Mouse (Mus musculus) megakaryocyte, embryonic 14.5 days (primary cell): ENCODE results near the gene Bag2. TPM values are rescaled to one million over a fixed set of nuclear protein-coding genes. Genes with fewer than 3 reads are reported as not detected.

Source experiments
- H3K27me3 ChIP-seq: replicated peaks from 2 replicates; pipeline ENCODE3; 2012; ENCODE audit warnings: inconsistent platforms
- H3K36me3 ChIP-seq: replicated peaks from 2 replicates; pipeline ENCODE3; 2012; ENCODE audit warnings: low read length, inconsistent platforms, mixed read lengths
- H3K4me1 ChIP-seq: 2 replicates; pipeline ENCODE4 v1.6.1; 2012; ENCODE audit warnings: inconsistent platforms
- H3K4me3 ChIP-seq: replicated peaks from 2 replicates; pipeline ENCODE3; 2012; ENCODE audit warnings: moderate library complexity, mild to moderate bottlenecking, inconsistent platforms
- H3K9me3 ChIP-seq: 2 replicates; pipeline ENCODE4 v1.6.1; 2012; ENCODE audit warnings: inconsistent platforms
- FLI1 ChIP-seq: IDR thresholded peaks from 2 replicates; pipeline ENCODE4 v1.6.1; 2012; ENCODE audit warnings: low read length, inconsistent platforms, mixed read lengths
- GATA1 ChIP-seq: IDR thresholded peaks from 3 replicates; pipeline ENCODE4 v1.6.1; 2012; ENCODE audit warnings: mixed read lengths, low read length, inconsistent platforms, borderline replicate concordance
- polyA plus RNA-seq: library from polyadenylated mRNA; stranded (reverse); fragments of >175 nt; gene quantifications from 2 replicates; pipeline ENCODE4 v1.2.3, GENCODE M21; 2012; ENCODE audit warnings: low replicate concordance; ENCODE audit not compliant: insufficient read depth

The Bag2 gene
- polyA plus RNA-seq, 1 experiment: 13.0 TPM

DNA sequence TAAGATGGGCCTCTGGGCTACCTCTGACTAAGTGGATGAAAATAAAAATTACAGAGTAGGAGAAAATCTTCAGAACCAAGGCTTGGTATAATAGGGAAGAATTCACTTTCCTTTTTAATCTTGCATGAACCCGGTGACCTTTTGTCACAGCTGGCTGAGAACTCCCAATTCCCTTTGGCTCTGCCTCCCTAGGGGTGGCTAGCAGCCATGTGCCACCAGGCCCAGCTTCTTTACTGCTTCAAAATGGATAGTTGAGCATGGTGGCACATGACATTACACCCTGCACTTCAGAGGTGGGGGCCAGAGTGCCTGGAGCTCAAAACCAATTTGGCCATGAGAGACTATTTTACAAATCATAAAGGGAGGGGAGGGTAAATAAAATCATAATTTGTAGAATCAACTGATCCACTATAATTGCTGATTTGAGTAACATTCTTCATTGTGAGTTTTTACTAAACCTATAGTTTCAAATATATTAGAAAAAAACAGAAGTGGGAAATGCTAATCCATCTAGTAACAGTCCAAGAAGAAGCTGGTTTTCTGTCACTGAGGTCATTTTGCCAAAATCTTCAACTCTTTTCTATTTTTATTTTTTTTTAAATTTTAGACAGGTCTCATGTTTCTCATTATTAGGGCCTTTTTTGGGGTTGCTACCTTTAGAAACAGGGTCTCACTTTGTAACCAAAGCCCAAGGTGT is 10.6 kb upstream of the Bag2 start:
- H3K4me1 ChIP-seq: peaks cover 12% of the 10 kb centered on the region
- H3K4me3 ChIP-seq: no peak overlapping the region
- TF ChIP-seq GATA1: no peak
- TF ChIP-seq FLI1: no peak
- H3K27me3 ChIP-seq: no peaks in the 10 kb centered on the region
- H3K9me3 ChIP-seq: no peaks in the 10 kb centered on the region
- H3K36me3 ChIP-seq: peaks cover 94% of the 10 kb centered on the region

- Histone ChIP-seq H3K9me3 (no peaks in the 10 kb centered on the region), H3K4me1 (peaks cover 19% of the 10 kb centered on the region), H3K27me3 (no peaks in the 10 kb centered on the region), H3K4me3 (no peak overlapping the region), H3K36me3 (peaks cover 92% of the 10 kb centered on the region)
- TF ChIP-seq FLI1 (no peak), GATA1 (no peak)
Observed at GRCm38 (mm10) chr1:33766520-33767508, 9.2 kb upstream of the Bag2 start.

DNA sequence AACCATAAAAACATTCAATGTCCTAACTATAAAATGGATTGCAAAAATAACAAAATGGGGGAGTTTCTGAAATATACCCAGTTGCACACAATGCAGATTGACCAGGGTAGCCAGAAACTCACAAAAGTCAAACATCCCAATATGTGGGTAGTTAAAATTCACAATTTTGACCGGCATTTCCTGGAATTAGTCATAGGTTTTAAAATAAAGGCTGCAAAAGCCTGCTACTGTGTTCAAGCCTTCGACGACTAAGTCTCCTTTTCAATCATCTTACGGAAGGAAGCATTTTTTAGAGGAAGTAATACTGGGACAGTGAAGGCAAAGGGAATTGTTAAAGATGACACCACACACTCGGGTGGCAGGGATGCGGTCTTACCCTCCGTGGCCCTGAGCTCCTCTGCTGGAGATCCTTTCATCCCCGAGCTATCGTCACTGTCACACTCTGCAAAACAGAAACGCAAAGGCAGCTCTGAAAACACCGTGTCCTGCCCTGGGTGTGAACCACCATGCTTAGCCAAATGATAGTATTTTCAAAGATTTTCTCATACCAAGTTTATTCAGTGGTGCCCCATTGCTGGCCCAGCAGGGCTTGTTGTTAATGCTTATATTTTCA is 8.0 kb upstream of the Bag2 start:
- H3K4me1 ChIP-seq: peaks cover 19% of the 10 kb centered on the region
- no peaks in the 10 kb centered on the region for H3K27me3 ChIP-seq
- no peak overlapping the region for H3K4me3 ChIP-seq
- TF ChIP-seq GATA1: no peak
- TF ChIP-seq FLI1: no peak
- H3K9me3 ChIP-seq: no peaks in the 10 kb centered on the region
- H3K36me3 ChIP-seq: peaks cover 91% of the 10 kb centered on the region

DNA sequence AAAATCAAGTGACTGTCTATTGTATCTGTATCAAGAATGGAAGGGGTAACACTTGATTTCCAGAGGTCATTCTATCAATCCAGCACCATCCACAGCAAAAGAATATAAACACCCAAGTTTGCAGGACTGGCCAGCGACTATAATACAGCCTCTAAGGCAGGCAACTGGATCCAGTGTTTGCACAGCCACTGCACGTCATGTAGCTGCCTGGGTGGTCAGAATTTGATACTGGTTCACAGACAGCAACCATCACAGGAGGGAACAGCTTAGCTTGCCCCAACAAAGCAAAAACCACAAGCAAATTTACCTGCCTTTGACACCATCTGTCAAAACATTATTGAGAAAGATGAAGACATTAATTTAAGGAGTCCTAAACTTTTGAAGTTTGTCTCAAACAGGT is 6.2 kb upstream of the Bag2 start:
- H3K36me3 ChIP-seq: peaks cover 83% of the 10 kb centered on the region

DNA sequence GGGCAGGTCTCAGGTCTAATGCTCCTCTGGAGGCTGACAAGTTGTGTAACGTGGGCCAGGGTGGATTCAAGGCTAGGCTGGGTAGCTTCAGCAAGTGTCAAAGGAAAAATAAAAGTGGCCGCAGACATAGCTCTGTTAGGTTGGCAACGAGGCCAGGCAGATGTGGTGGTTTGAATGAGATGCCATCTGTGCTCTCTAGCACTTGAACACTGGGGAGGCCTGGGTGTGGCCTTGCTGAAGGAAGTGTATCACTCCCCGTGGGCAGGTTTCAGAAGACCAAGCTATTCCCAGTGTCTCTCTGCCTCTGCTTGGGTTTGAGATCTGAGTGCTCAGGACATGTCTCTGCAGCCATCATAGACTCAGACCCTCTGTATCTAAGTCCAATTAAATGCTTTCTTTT is 893 bp upstream of the Bag2 start:
- Histone ChIP-seq H3K4me1 (peaks cover 46% of the 10 kb centered on the region), H3K27me3 (no peaks in the 10 kb centered on the region), H3K4me3 (peak overlapping the region; percentile 14), H3K9me3 (no peaks in the 10 kb centered on the region), H3K36me3 (peaks cover 52% of the 10 kb centered on the region)
- no peak for TF ChIP-seq FLI1
- TF ChIP-seq GATA1: no peak

More for the DNA sequence above, 6.2 kb upstream of the Bag2 start:
- Histone ChIP-seq H3K4me3 (no peak overlapping the region), H3K27me3 (no peaks in the 10 kb centered on the region), H3K4me1 (peaks cover 11% of the 10 kb centered on the region), H3K9me3 (no peaks in the 10 kb centered on the region)
- no peak for TF ChIP-seq GATA1
- no peak for TF ChIP-seq FLI1

GRCm38 (mm10) chr1:33757033-33757413 is 572 bp downstream of the Bag2 start:
- Histone ChIP-seq H3K4me3 (peak overlapping the region; percentile 95), H3K9me3 (no peaks in the 10 kb centered on the region), H3K27me3 (no peaks in the 10 kb centered on the region), H3K36me3 (peaks cover 45% of the 10 kb centered on the region), H3K4me1 (peaks cover 37% of the 10 kb centered on the region)
- TF ChIP-seq FLI1 (no peak), GATA1 (no peak)

GRCm38 (mm10) chr1:33756258-33757032 is 1.1 kb downstream of the Bag2 start:
- H3K4me1 ChIP-seq: peaks cover 37% of the 10 kb centered on the region
- H3K27me3 ChIP-seq: no peaks in the 10 kb centered on the region
- no peak for TF ChIP-seq FLI1
- TF ChIP-seq GATA1: no peak
- H3K36me3 ChIP-seq: peaks cover 40% of the 10 kb centered on the region
- H3K9me3 ChIP-seq: no peaks in the 10 kb centered on the region
- peak overlapping the region; percentile 95 for H3K4me3 ChIP-seq

DNA sequence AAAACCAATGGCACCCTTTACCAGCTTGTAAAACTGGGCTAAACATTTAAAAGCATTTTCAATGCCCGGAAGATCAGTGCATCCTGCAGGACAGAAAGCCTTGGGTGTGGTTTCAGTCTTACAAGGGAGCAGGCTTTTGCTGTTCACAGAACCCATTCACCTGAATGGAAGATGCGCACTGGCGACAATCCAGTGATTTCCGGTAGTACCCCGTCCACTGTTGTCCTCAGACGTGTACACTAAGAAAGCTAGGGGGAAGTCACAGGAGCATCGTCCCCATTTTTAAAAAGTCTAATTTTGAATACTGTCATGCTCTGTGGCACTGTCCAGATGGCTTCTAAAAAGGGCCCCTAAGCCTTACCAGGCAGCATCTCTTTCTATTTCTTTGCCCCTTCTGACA is 1.8 kb downstream of the Bag2 start:
- Histone ChIP-seq H3K36me3 (peaks cover 40% of the 10 kb centered on the region), H3K4me1 (peaks cover 37% of the 10 kb centered on the region), H3K9me3 (no peaks in the 10 kb centered on the region), H3K4me3 (peak overlapping the region; percentile 95), H3K27me3 (no peaks in the 10 kb centered on the region)
- TF ChIP-seq FLI1 (no peak), GATA1 (no peak)

GRCm38 (mm10) chr1:33754965-33755735 is 2.4 kb downstream of the Bag2 start:
- no peaks in the 10 kb centered on the region for H3K9me3 ChIP-seq
- no peaks in the 10 kb centered on the region for H3K27me3 ChIP-seq
- H3K4me3 ChIP-seq: no peak overlapping the region
- no peak for TF ChIP-seq FLI1
- peaks cover 37% of the 10 kb centered on the region for H3K4me1 ChIP-seq
- peaks cover 36% of the 10 kb centered on the region for H3K36me3 ChIP-seq
